Mouse (Mus musculus) neural tube, embryonic 15.5 days (tissue): Measurements from ENCODE around the gene Frmd8. TPM values are rescaled to one million over a fixed set of nuclear protein-coding genes. Genes with fewer than 3 reads are reported as not detected.
"Not testable (repeated sequence)": the region's sequence is repeated elsewhere in the genome, so short reads cannot be mapped to it uniquely, and the experiment has no call there.

Source experiments
- ATAC-seq: fragments of 200-750 bp; cut with Nextera tagmentation; 2 replicates; pipeline ENCODE4 v1.8.0; 2017; ENCODE audit warnings: mild to moderate bottlenecking, moderate TSS enrichment, moderate library complexity; ENCODE audit not compliant: low FRiP score
- H3K27ac ChIP-seq: fragments of 300-500 bp; sonication (generic); replicated peaks from 2 replicates; pipeline ENCODE4 v1.5.1; 2015; ENCODE audit warnings: mild to moderate bottlenecking, inconsistent platforms
- H3K27me3 ChIP-seq: fragments of 300-500 bp; sonication (generic); replicated peaks from 2 replicates; pipeline ENCODE4 v1.6.1; 2015; ENCODE audit warnings: inconsistent platforms
- H3K36me3 ChIP-seq: fragments of 300-500 bp; sonication (generic); 2 replicates; pipeline ENCODE4 v1.6.1; 2015; ENCODE audit warnings: inconsistent platforms
- H3K4me1 ChIP-seq: fragments of 300-500 bp; sonication (generic); 2 replicates; pipeline ENCODE4 v1.6.1; 2015; ENCODE audit warnings: inconsistent platforms
- H3K4me2 ChIP-seq: fragments of 300-500 bp; sonication (generic); 2 replicates; pipeline ENCODE4 v1.6.1; 2015; ENCODE audit warnings: inconsistent platforms, mild to moderate bottlenecking, moderate library complexity
- H3K4me3 ChIP-seq: fragments of 300-500 bp; sonication (generic); replicated peaks from 2 replicates; pipeline ENCODE4 v1.5.1; 2015; ENCODE audit warnings: mild to moderate bottlenecking, inconsistent platforms
- H3K9ac ChIP-seq: fragments of 300-500 bp; sonication (generic); replicated peaks from 2 replicates; pipeline ENCODE4 v1.6.1; 2015; ENCODE audit warnings: mild to moderate bottlenecking, inconsistent platforms
- H3K9me3 ChIP-seq: fragments of 300-500 bp; sonication (generic); replicated peaks from 2 replicates; pipeline ENCODE4 v1.6.1; 2016; ENCODE audit warnings: inconsistent platforms
- WGBS: fragments of 180-500 bp; shearing (Covaris S2); methylation state at CpG from one replicate; pipeline ENCODE4 v1.1.7; 2015; ENCODE audit warnings: mixed read lengths; 5-methylcytosine and 5-hydroxymethylcytosine counted together
- polyA plus RNA-seq: library from polyadenylated mRNA; unstranded; fragments of >200 nt; fragmentation: Nextera tagmentation; extraction: Ambion mirVana; gene quantifications from 2 replicates; pipeline ENCODE4 v1.2.1, GENCODE M21; 2015

Gene Frmd8
- polyA plus RNA-seq, 1 experiment from 2014 or later: 13.8 TPM

DNA sequence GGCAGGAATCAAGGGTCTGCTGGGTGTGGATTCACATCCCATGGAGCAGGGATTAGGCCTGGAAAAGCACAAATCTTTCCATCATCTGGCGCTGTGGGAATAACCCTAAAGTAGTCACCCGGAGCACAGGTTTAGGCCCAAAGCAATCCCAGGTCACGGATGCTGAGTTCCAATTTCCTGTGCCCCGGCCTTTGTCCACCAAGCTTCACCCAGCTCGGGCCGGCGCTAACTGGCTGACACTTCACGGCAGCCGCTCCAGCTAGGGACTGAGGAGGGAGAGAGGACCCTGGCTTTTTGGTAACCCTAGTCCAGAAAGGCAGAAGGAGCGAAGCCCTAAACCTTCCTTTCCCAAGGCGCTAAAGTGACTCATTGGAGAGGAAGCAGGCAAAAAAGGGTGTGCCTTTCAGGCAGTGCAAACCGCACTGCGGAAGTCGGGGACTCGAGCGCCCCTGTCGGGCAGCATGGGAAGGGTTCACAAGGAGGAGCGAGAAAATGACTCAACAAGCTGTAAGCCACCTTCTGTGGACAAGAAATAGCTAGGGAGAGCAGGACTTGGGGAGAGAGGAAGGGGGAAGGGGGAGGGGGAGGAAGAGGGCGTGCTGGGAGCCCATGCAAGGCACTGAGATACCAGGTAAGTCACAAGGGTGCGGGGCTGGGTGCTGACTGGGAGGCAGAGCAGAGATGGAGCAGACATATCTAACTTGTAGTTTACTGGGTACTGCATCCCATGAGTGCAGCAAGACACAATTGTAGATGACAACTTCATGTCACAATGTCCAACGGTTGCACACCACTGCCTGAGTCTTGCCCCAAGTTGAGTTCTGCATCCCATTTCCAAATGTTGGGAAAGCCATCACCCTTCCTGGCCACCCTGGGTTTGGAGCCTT is 57.1 kb downstream of the Frmd8 start:
- ATAC-seq: peak; percentile 67
- 22% methylated on average over 21 of the region's 21 CpGs for WGBS

DNA sequence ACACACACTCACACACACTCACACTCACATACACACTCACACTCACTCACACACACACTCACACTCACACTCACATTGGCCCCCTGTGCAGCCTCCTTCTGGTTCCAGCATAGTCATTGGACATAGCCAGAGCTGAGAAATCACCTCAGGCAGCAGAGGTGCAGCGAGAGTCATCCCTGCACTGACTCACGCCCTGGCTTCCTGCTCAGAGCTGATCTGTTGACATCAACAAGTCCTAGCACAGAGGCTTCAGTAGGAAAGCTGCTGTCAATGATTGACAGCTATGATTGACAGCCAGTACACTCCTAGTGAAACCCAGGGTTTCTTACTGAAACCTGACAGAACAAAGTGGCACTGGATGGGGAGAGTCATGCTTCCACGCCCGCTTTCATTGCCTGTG is 59.1 kb downstream of the Frmd8 start:
- Histone ChIP-seq H3K27me3 (no peaks in the 10 kb centered on the region), H3K9ac (no peak overlapping the region), H3K4me2 (no peak overlapping the region), H3K4me3 (no peak overlapping the region), H3K36me3 (no peaks in the 10 kb centered on the region), H3K27ac (no peak overlapping the region), H3K9me3 (no peaks in the 10 kb centered on the region), H3K4me1 (peaks cover 34% of the 10 kb centered on the region)
- WGBS: 85% methylated on average over 4 of the region's 4 CpGs
- ATAC-seq: no peak

More for the DNA sequence above, 57.1 kb downstream of the Frmd8 start:
- H3K27ac ChIP-seq: peak overlapping the region; percentile 85
- H3K9me3 ChIP-seq: no peaks in the 10 kb centered on the region
- H3K27me3 ChIP-seq: no peaks in the 10 kb centered on the region
- H3K36me3 ChIP-seq: no peaks in the 10 kb centered on the region
- peaks cover 25% of the 10 kb centered on the region for H3K4me1 ChIP-seq
- H3K4me2 ChIP-seq: peak overlapping the region; percentile 48
- H3K9ac ChIP-seq: peak overlapping the region; percentile 45
- peak overlapping the region; percentile 19; the same call in 1 of the 2 replicates for H3K4me3 ChIP-seq

GRCm38 (mm10) chr19:5815010-5815409 is 60.1 kb downstream of the Frmd8 start:
- no peak for ATAC-seq
- no peaks in the 10 kb centered on the region for H3K36me3 ChIP-seq
- H3K4me3 ChIP-seq: no peak overlapping the region
- no peaks in the 10 kb centered on the region for H3K9me3 ChIP-seq
- H3K9ac ChIP-seq: no peak overlapping the region
- H3K27me3 ChIP-seq: no peaks in the 10 kb centered on the region
- 89% methylated on average over 7 of the region's 7 CpGs for WGBS
- H3K4me1 ChIP-seq: peaks cover 43% of the 10 kb centered on the region
- 0 out of 2 replicates have a peak overlapping the region, but pooled peaks have one; percentile 20 for H3K27ac ChIP-seq
- no peak overlapping the region for H3K4me2 ChIP-seq

DNA sequence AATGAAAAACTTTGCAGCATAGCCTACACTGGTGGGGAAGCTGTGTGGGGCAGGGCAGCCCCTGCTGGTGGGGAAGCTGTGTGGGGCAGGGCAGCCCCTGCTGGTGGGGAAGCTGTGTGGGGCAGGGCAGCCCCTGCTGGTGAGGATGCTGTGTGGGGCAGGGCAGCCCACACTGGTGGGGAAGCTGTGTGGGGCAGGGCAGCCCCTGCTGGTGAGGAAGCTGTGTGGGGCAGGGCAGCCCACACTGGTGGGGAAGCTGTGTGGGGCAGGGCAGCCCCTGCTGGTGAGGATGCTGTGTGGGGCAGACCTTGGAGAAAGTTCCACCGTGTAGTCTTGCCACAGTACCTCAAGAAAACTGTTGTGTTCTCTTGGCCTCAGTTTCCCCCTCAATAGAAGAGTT is 61.0 kb downstream of the Frmd8 start:
- not testable (repeated sequence) for H3K27me3 ChIP-seq, H3K4me2 ChIP-seq, H3K9me3 ChIP-seq, ATAC-seq, H3K4me3 ChIP-seq, H3K9ac ChIP-seq, H3K36me3 ChIP-seq, H3K27ac ChIP-seq
- 29% methylated on average over 1 of the region's 1 CpGs for WGBS
- peaks cover 51% of the 10 kb centered on the region for H3K4me1 ChIP-seq

DNA sequence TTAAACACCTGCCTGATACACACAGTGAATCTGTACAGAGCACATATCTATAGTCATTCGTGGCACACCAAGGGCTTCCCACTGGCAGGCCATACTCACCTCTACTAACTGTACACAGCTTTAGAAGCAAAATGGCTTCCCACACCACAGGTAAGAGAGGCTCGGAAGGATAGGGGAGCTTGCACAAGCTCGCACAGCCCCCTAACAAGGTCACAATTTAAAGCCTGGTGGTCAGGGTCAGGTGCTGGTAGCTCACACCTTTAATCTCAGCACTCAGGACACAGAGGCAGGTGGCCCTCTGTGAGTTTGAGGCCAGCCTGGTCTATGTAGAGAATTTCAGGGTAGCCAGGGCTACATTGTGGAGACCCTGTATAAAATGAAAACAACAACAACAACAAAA is 61.5 kb downstream of the Frmd8 start:
- no peak overlapping the region for H3K4me3 ChIP-seq
- 95% methylated on average over 3 of the region's 3 CpGs for WGBS
- H3K9ac ChIP-seq: no peak overlapping the region
- peaks cover 52% of the 10 kb centered on the region for H3K4me1 ChIP-seq
- H3K4me2 ChIP-seq: no peak overlapping the region
- no peaks in the 10 kb centered on the region for H3K36me3 ChIP-seq
- peak overlapping the region; percentile 96; the same call in 1 of the 2 replicates for H3K27ac ChIP-seq
- ATAC-seq: no peak
- no peaks in the 10 kb centered on the region for H3K9me3 ChIP-seq
- no peaks in the 10 kb centered on the region for H3K27me3 ChIP-seq

DNA sequence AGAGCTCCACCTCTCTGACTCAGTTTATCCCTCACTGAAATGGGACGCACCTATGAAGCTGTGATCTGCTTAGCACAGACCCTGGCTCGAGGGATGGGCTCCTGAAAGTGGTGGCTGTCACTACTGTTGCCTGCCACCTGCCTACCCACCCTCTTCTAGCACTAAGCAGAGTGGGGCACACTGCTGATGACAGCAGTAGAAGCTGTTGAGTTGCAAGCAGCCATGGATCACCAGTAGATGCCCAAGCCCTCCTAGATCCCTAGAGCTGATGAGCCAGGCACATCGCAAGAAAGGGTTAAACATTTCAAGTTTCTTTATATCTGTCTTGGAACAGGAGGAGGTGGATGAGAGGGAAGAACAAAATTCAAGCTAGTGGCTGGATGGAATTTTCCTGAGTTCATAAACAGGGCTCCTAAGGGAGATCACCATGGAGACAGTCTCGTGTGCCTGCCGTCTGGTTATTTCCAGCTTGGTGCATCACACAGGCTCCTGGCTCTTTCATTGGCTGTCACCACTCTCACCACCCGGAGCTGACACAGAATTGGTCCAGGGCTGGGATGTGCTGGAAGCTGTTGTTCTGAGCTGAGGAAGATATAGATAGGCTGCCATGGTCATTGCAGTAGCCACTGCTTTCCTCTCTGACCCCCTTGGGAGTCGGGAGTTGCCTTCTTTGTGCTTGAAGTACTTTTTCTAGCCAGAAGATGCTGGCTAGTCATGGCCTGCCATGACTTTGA is 63.1 kb downstream of the Frmd8 start:
- Histone ChIP-seq H3K27me3 (no peaks in the 10 kb centered on the region), H3K27ac (peak overlapping the region; percentile 96), H3K4me1 (peaks cover 41% of the 10 kb centered on the region), H3K9ac (no peak overlapping the region), H3K9me3 (no peaks in the 10 kb centered on the region), H3K4me3 (no peak overlapping the region), H3K4me2 (peak overlapping the region; percentile 40), H3K36me3 (no peaks in the 10 kb centered on the region)
- peak; percentile 95 for ATAC-seq
- WGBS: 36% methylated on average over 7 of the region's 7 CpGs

- Histone ChIP-seq H3K4me1 (peaks cover 51% of the 10 kb centered on the region), H3K4me3 (no peak overlapping the region), H3K4me2 (0 out of 2 replicates have a peak overlapping the region, but pooled peaks have one; percentile 4), H3K27me3 (no peaks in the 10 kb centered on the region), H3K9ac (peak overlapping the region; percentile 23; the same call in 1 of the 2 replicates), H3K27ac (peak overlapping the region; percentile 96), H3K9me3 (no peaks in the 10 kb centered on the region), H3K36me3 (no peaks in the 10 kb centered on the region)
- 71% methylated on average over 9 of the region's 9 CpGs for WGBS
- no peak for ATAC-seq
Measured at GRCm38 (mm10) chr19:5810840-5811563, 64.1 kb downstream of the Frmd8 start.

DNA sequence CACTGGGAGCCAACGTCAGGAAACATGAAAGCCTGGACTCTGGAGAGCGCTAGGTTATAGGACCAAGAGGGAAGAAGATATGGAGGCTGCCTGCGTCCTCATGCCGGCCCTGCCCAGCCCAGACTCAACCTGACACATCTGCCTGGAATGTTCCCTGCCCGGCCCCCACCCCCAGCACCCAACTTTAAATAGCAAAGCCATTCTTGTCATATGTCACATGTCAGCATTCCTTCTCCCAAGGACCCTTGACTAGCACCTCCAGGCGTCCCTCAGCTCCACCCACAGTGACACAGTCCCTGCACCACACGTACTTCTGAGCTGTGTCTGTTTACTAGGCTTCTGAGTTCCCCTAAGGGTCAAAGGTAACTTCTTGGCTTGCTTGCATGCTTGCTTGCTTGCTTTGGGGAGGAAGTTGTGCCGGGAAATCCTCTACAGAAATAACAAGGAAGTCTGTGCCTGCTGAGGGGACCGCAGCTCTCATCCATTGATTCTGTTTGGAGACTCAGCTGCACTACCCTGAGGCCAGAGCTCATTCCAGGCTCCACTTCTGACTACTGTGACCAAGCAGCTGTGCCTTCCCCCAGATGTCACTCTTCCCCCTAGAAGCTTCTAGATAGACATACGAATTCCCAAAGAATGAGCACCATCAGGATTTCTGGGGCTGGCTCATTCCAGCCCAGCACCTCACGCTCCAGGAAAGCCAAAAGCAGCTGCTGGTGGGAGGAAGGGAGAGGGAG is 64.8 kb downstream of the Frmd8 start:
- H3K27ac ChIP-seq: peak overlapping the region; percentile 96

DNA sequence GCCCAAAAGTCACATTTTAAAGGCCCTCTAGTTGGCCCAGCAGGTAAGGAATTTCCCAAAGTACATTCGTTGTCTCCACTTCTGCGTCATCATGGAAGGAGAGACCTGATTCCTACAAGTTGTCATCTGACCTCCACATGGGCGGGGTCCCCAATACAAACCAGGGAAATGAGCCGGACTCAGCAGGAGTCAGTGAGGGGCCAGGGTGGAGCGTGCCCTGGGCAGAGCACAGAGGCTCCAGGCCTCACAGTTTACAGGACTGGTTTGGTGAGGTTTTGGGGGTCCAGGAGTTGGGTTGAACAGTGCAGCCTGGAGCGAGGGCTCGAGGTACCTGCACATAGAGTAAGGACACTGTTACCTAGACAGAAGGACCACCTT is 65.4 kb downstream of the Frmd8 start:
- ATAC-seq: no peak
- 0 out of 2 replicates have a peak overlapping the region, but pooled peaks have one; percentile 23 for H3K9ac ChIP-seq

More for the DNA sequence above, 64.8 kb downstream of the Frmd8 start:
- H3K9ac ChIP-seq: peak overlapping the region; percentile 23; the same call in 1 of the 2 replicates
- no peak overlapping the region for H3K4me3 ChIP-seq
- peaks cover 56% of the 10 kb centered on the region for H3K4me1 ChIP-seq
- H3K27me3 ChIP-seq: no peaks in the 10 kb centered on the region
- no peaks in the 10 kb centered on the region for H3K9me3 ChIP-seq
- WGBS: 45% methylated on average over 11 of the region's 11 CpGs
- no peaks in the 10 kb centered on the region for H3K36me3 ChIP-seq
- H3K4me2 ChIP-seq: peak overlapping the region; percentile 4; the same call in 1 of the 2 replicates
- no peak for ATAC-seq

DNA sequence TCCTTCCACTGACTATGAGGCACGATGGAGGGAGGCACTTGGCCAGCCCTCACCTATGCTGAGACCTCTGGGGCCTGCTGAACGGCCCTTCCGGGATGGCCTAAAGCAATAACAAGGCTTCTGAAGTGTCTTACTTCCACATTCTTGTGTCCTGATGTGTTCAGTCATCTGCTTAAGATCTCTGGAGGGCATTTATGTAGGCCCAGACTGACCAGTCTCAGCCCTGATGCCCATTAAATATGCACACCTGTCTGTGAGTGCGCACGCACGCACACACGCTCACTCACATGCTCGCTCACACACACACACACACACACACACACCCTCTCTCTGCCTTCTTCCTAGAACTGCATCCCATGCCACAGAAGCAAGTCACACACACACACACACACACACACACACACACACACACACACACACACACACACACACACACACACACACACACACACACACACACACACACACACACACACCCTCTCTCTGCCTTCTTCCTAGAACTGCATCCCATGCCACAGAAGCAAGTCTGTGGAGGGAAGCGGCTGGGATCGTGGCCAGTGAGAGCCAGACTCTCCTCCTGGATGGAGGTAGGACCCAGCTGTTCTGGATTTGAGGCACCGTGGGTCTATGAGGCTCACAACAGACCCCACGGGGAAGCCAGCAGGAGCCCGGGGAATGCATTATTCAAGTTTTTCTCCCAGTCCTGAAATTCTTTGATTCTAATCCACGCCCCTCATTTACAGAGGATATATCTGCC is 65.9 kb downstream of the Frmd8 start:
- 61% methylated on average over 14 of the region's 14 CpGs for WGBS
- no peak for ATAC-seq
- H3K36me3 ChIP-seq: no peaks in the 10 kb centered on the region
- H3K4me3 ChIP-seq: no peak overlapping the region
- no peaks in the 10 kb centered on the region for H3K27me3 ChIP-seq
- no peaks in the 10 kb centered on the region for H3K9me3 ChIP-seq
- H3K4me2 ChIP-seq: no peak overlapping the region
- H3K4me1 ChIP-seq: peaks cover 68% of the 10 kb centered on the region
- H3K9ac ChIP-seq: no peak overlapping the region; the same call in 1 of the 2 replicates
- H3K27ac ChIP-seq: peak overlapping the region; percentile 96

More for the DNA sequence above, 65.4 kb downstream of the Frmd8 start:
- WGBS: 62% methylated on average over 7 of the region's 7 CpGs
- Histone ChIP-seq H3K4me1 (peaks cover 62% of the 10 kb centered on the region), H3K4me3 (no peak overlapping the region), H3K27ac (peak overlapping the region; percentile 96), H3K9me3 (no peaks in the 10 kb centered on the region), H3K27me3 (no peaks in the 10 kb centered on the region), H3K4me2 (no peak overlapping the region), H3K36me3 (no peaks in the 10 kb centered on the region)
